Mouse (Mus musculus) liver, embryonic 16.5 days (tissue): ENCODE data around the gene Misp. TPM values are rescaled to one million over a fixed set of nuclear protein-coding genes. Genes with fewer than 3 reads are reported as not detected.

Experiments
- ATAC-seq: fragments of 200-750 bp; cut with Nextera tagmentation; 2 replicates; pipeline ENCODE4 v1.8.0; 2017; ENCODE audit warnings: low read depth, mild to moderate bottlenecking, moderate number of reproducible peaks, moderate library complexity
- H3K27ac ChIP-seq: fragments of 300-500 bp; sonication (generic); 2 replicates; pipeline ENCODE4 v1.5.1; 2014; ENCODE audit warnings: mild to moderate bottlenecking, low read length
- H3K27me3 ChIP-seq: fragments of 300-500 bp; sonication (generic); 2 replicates; pipeline ENCODE4 v1.6.1; 2014; ENCODE audit warnings: low read depth, low read length, mixed read lengths; ENCODE audit not compliant: control insufficient read depth, insufficient read depth
- H3K36me3 ChIP-seq: fragments of 300-500 bp; sonication (generic); 2 replicates; pipeline ENCODE4 v1.6.1; 2014; ENCODE audit warnings: mild to moderate bottlenecking; ENCODE audit not compliant: control insufficient read depth, insufficient read depth
- H3K4me1 ChIP-seq: fragments of 300-500 bp; sonication (generic); 2 replicates; pipeline ENCODE4 v1.6.1; 2014; ENCODE audit warnings: low read depth, low read length, mixed read lengths; ENCODE audit not compliant: control insufficient read depth
- H3K4me2 ChIP-seq: fragments of 300-500 bp; sonication (generic); 2 replicates; pipeline ENCODE4 v1.6.1; 2014; ENCODE audit warnings: low read depth, low read length, mixed read lengths
- H3K4me3 ChIP-seq: fragments of 300-500 bp; sonication (generic); 2 replicates; pipeline ENCODE4 v1.5.1; 2014; ENCODE audit warnings: low read depth, mild to moderate bottlenecking, low read length
- H3K9ac ChIP-seq: fragments of 300-500 bp; sonication (generic); 2 replicates; pipeline ENCODE4 v1.6.1; 2014; ENCODE audit warnings: low read depth, low read length
- H3K9me3 ChIP-seq: fragments of 300-500 bp; sonication (generic); replicated peaks from 2 replicates; pipeline ENCODE4 v1.6.1; 2016; ENCODE audit warnings: low read length; ENCODE audit not compliant: control insufficient read depth
- WGBS: fragments of 180-500 bp; shearing (Covaris S2); extraction: QIAGEN DNeasy Blood & Tissue Kit; methylation state at CpG from one replicate; pipeline ENCODE4 v1.1.7; 2014; ENCODE audit not compliant: insufficient replicate concordance; 5-methylcytosine and 5-hydroxymethylcytosine counted together
- polyA plus RNA-seq: library from polyadenylated mRNA; unstranded; fragments of >200 nt; fragmentation: Nextera tagmentation; extraction: Ambion mirVana; gene quantifications from 2 replicates; pipeline ENCODE4 v1.2.1, GENCODE M21; 2015

Gene Misp
- polyA plus RNA-seq, 1 experiment from 2014 or later: 1.4 TPM

DNA sequence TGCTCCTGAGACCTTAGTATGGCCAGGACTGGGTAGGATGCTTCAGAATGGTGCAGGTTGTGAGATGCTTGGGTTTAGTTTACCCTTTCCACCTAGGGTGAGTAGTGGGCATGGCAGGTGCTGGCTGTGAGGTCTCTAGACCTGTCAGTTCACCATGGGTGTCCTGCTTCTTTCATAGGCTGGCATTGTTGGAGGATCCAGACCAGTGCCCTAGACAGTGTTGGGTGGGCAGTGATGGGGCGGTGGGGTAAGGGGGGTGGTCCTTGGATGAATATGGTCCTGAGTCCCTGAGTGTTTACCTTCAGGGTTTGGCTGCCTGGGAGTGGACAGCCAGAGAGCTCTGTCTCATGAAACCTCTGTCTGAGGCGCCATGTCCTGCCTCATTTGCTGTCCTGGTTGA is 37.1 kb downstream of the Misp start:
- no peak for ATAC-seq
- 68% methylated on average over 2 of the region's 2 CpGs for WGBS

DNA sequence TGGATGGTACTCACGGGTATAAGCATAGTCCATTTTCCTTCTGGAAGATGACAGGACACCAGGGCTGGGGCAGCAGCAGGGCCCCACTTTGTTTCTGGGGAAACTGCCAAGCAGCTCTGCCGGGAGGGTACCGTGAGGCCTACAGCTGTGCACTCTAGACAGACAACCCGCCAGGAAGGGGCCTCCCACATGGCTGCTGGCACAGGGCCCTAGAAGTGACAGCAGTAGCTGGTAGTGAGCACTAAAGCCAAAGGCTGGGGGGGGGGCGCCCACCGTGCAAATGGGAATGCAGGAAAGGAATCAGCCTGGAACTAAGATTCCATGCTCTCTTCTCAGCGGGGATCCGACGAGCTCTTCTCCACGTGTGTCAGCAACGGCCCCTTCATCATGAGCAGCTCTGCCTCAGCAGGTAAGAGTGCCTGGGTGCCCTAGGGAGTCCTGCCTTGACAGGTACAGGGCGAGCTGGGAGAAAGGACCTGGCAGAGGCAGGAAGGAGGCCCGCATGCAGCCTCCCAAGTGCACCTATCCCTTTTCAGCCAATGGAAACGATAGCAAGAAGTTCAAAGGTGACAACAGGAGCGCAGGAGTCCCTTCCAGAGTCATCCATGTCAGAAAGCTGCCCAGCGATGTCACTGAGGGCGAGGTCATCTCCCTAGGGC is 37.8 kb downstream of the Misp start:
- H3K27ac ChIP-seq: no peak overlapping the region
- H3K4me2 ChIP-seq: peak overlapping the region; percentile 84
- WGBS: 63% methylated on average over 17 of the region's 17 CpGs
- peaks cover 60% of the 10 kb centered on the region for H3K36me3 ChIP-seq
- no peak for ATAC-seq
- no peaks in the 10 kb centered on the region for H3K27me3 ChIP-seq
- peaks cover 36% of the 10 kb centered on the region for H3K4me1 ChIP-seq
- 0 out of 2 replicates have a peak overlapping the region, but pooled peaks have one; percentile 15 for H3K9ac ChIP-seq
- H3K9me3 ChIP-seq: no peaks in the 10 kb centered on the region
- peak overlapping the region; percentile 98; the same call in 1 of the 2 replicates for H3K4me3 ChIP-seq

More for the DNA sequence above, 37.1 kb downstream of the Misp start:
- H3K27me3 ChIP-seq: no peaks in the 10 kb centered on the region
- no peaks in the 10 kb centered on the region for H3K9me3 ChIP-seq
- peak overlapping the region; percentile 98 for H3K4me3 ChIP-seq
- peak overlapping the region; percentile 84 for H3K4me2 ChIP-seq
- peaks cover 57% of the 10 kb centered on the region for H3K36me3 ChIP-seq
- no peak overlapping the region for H3K9ac ChIP-seq
- H3K4me1 ChIP-seq: peaks cover 42% of the 10 kb centered on the region
- H3K27ac ChIP-seq: no peak overlapping the region

DNA sequence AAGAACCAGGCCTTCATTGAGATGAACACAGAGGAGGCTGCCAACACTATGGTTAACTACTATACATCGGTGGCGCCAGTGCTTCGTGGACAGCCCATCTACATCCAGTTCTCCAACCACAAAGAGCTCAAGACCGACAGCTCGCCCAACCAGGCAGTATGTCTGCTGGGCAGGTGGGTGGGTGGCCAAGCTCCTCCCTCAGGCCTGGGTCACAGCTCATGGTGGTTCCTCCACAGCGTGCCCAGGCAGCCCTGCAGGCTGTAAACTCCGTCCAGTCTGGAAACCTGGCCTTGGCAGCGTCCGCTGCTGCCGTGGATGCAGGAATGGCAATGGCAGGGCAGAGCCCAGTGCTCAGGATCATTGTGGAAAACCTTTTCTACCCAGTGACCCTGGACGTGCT is 38.3 kb downstream of the Misp start:
- peaks cover 60% of the 10 kb centered on the region for H3K36me3 ChIP-seq
- no peak overlapping the region for H3K9ac ChIP-seq
- ATAC-seq: no peak
- WGBS: 91% methylated on average over 11 of the region's 11 CpGs
- H3K27me3 ChIP-seq: no peaks in the 10 kb centered on the region
- no peak overlapping the region for H3K4me3 ChIP-seq
- no peaks in the 10 kb centered on the region for H3K9me3 ChIP-seq
- H3K4me2 ChIP-seq: no peak overlapping the region
- no peak overlapping the region for H3K27ac ChIP-seq
- H3K4me1 ChIP-seq: peaks cover 31% of the 10 kb centered on the region

DNA sequence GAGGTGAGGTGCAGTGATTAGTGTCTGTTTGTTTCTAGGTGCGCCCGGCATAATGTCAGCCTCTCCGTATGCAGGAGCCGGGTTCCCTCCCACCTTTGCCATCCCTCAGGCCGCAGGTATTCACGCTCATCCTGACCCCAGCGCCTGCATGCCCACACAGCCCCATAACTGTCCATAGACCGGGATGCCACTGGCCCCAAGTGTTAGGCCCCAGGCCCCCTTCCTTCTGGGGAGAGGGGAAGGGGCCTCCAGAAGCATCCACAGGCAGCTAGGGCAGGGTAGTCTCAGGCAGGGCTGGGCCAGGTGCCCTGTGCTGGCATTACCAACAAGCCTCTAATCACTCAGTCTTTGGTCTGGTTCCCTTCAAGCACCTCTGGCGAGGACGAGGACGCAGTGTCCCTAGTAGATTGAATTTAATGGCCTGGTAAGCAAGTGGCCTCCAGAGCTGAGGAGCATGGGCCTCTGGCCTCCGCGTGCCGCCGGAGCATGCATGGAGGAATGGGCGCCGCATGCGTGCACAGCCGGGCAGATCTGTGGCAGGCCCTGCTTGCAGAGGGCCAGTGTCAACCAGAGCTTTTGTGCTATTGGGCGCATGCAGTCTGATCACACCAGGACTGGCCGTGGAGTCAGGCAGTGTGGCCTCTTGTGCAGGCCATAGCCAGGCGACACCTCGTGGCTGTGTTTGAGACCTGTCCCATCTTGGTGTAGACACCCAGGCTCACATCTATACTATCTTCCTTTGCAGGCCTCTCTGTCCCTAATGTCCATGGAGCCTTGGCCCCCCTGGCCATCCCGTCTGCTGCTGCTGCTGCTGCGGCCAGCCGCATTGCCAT is 39.5 kb downstream of the Misp start:
- 93% methylated on average over 26 of the region's 26 CpGs for WGBS
- H3K4me3 ChIP-seq: no peak overlapping the region
- no peak overlapping the region for H3K4me2 ChIP-seq
- H3K27ac ChIP-seq: no peak overlapping the region
- no peaks in the 10 kb centered on the region for H3K9me3 ChIP-seq
- H3K36me3 ChIP-seq: peaks cover 60% of the 10 kb centered on the region
- no peak overlapping the region for H3K9ac ChIP-seq
- H3K27me3 ChIP-seq: no peaks in the 10 kb centered on the region
- peaks cover 31% of the 10 kb centered on the region for H3K4me1 ChIP-seq
- no peak for ATAC-seq

DNA sequence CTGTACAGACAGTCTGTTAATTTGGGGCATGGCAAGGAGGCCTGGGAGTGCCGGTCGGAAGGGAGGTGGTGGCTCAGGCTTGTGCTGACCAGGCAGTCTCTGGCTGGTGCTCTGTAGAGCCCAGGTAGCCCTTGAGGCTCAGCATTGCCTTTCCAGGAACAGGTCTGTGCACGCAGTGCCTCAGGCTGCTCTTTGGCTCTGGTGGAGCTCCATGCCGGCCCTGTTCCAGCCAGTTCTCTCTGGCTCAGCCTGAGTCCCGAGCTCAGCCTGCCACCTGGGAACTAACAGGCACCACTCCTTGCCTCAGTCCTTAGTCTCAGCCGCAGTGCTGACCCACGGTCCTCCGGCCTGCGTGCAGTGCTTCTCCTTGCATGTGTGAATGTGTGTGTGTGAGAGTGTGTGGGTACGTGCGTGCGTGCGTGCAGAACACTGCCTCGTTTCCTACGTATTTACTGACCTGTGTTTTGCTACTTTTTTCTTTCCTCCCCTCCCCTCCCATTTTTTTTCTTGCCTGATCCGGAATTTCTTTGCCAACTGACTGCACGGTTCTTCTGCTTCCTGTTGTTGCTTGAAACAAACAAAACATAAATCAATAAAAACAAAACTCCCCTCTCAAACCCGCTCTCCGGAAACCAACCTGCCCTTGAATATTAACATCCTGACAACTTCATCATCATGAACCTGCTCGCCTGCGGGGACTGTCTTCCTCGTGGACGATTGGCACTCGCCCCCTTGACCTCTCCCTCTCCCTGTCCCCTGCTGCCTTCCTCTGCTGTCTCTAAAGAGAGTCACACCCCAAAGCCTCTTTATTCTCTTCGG is 40.6 kb downstream of the Misp start:
- H3K9me3 ChIP-seq: no peaks in the 10 kb centered on the region
- H3K4me2 ChIP-seq: no peak overlapping the region
- no peaks in the 10 kb centered on the region for H3K27me3 ChIP-seq
- peaks cover 57% of the 10 kb centered on the region for H3K36me3 ChIP-seq
- H3K4me1 ChIP-seq: peaks cover 24% of the 10 kb centered on the region
- no peak overlapping the region for H3K27ac ChIP-seq
- no peak overlapping the region for H3K9ac ChIP-seq
- no peak for ATAC-seq
- 84% methylated on average over 25 of the region's 25 CpGs for WGBS
- no peak overlapping the region for H3K4me3 ChIP-seq

DNA sequence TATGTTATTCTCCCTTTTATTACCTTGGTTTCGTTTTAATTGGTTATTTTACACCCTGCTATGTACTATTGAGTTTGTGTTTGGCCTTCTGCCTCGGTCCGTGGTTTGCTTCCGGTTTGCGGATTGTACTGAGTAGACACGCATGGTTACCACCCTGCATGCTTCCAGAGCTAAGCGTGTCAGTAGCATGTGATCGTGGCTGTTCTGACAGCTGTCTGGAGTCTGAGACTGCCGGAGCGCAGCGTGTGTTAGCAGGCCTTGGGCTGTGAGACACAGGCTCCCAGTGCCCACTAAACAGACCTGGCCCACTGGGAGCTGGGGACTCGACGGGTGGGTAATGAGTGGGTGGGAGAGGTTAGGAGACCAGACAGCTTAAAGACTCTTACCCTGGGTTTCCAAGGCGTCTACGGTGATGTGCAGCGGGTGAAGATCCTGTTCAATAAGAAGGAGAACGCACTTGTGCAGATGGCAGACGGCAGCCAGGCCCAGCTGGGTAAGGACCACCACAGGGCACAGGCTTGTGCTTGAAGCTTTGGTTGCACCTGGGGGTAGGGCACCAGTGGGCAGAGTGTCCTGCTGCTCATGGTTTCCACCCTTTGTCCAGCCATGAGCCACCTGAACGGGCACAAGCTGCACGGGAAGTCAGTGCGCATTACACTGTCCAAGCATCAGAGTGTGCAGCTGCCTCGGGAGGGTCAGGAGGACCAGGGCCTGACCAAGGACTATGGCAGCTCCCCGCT is 41.4 kb downstream of the Misp start:
- Histone ChIP-seq H3K36me3 (peaks cover 51% of the 10 kb centered on the region), H3K4me2 (no peak overlapping the region), H3K9ac (no peak overlapping the region), H3K4me3 (no peak overlapping the region), H3K27me3 (no peaks in the 10 kb centered on the region), H3K9me3 (no peaks in the 10 kb centered on the region), H3K27ac (no peak overlapping the region), H3K4me1 (peaks cover 16% of the 10 kb centered on the region)
- WGBS: 89% methylated on average over 23 of the region's 23 CpGs
- no peak for ATAC-seq

DNA sequence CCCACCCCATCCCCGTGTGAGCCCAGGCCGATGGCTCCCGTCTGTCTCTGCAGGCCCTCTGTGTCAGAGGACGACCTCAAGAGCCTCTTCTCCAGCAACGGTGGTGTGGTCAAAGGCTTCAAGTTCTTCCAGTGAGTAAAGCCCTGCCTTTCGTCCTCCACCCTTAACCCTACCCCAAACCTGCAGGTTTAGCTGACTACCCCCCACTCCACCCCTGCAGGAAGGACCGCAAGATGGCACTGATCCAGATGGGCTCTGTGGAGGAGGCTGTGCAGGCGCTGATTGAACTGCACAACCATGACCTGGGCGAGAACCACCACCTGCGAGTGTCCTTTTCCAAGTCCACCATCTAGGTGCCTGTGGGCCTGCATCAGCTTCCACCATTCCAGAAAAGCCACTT is 42.1 kb downstream of the Misp start:
- no peak overlapping the region for H3K4me2 ChIP-seq
- no peak overlapping the region for H3K4me3 ChIP-seq
- no peak overlapping the region for H3K9ac ChIP-seq
- ATAC-seq: no peak
- H3K4me1 ChIP-seq: peaks cover 9% of the 10 kb centered on the region
- WGBS: 72% methylated on average over 10 of the region's 10 CpGs
- no peaks in the 10 kb centered on the region for H3K9me3 ChIP-seq
- peaks cover 50% of the 10 kb centered on the region for H3K36me3 ChIP-seq
- H3K27ac ChIP-seq: no peak overlapping the region
- H3K27me3 ChIP-seq: no peaks in the 10 kb centered on the region

DNA sequence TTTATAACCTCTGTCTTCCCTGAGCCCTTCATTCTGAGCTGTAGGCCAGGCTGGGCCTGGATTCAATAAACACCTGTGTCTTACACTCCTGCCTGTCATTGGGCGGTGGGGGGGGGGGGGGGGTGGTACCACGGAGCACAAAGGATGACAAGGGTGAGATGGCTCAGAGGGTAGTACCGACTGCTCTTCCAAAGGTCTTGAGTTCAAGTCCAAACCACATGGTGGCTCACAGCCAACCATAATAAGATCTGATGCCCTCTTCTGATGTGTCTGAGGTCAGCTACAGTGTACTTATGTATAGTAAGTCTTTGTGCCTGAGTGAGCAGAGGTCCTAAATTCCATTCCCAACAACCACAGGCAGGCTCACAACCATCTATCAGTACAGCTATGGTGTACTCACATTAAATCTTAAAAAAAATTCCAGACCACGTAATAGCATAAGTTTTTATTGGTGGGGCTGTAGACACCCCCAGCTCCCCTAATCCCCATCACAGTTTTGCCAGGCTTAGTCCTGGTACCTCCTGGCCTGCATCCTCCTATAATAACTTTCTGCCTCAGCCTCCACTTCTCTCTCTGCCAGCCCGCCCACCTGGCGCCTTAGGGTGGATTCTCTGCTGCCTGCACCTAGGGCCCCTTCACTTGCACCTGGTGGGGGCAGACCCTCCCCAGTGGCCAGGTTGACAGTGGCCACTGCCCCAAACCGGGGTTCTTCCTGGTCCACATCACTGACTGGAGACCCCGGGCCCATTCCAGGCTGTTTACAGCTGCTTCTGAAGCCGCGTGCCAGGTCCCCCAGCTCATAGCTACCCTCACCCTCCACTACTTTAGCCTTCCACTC is 43.8 kb downstream of the Misp start:
- Histone ChIP-seq H3K4me3 (no peak overlapping the region), H3K4me1 (no peaks in the 10 kb centered on the region; the same call in none of the 2 replicates), H3K4me2 (no peak overlapping the region), H3K27ac (no peak overlapping the region), H3K9ac (no peak overlapping the region), H3K9me3 (no peaks in the 10 kb centered on the region), H3K36me3 (peaks cover 36% of the 10 kb centered on the region), H3K27me3 (no peaks in the 10 kb centered on the region)
- WGBS: 59% methylated on average over 10 of the region's 10 CpGs
- no peak for ATAC-seq
